Mouse (Mus musculus): ENCODE measurements at regions not wholly inside any gene's neighbourhood (a gene's known extent, or its start where the extent isn't known, plus 50 kb on each side); places are given as distances from the start of the nearest gene placed in this dataset.

- ATAC-seq (ENCODE audit: low FRiP score) (no peak), DNase-seq (ENCODE audit: low spot score) (no peak)
- Histone ChIP-seq H3K4me3 (ENCODE audit: low read depth, low read length) (no peak overlapping the region), H3K4me2 (replicated peaks; ENCODE audit: low read depth, low read length) (no peak overlapping the region), H3K4me1 (replicated peaks; ENCODE audit: control insufficient read depth, insufficient read depth, low read length) (no peaks in the 10 kb centered on the region), H3K9me3 (ENCODE audit: control insufficient read depth, low read length) (no peaks in the 10 kb centered on the region), H3K36me3 (ENCODE audit: control insufficient read depth, insufficient read depth, low read length) (no peaks in the 10 kb centered on the region), H3K9ac (ENCODE audit: low read depth, low read length) (no peak overlapping the region), H3K27ac (ENCODE audit: low read depth, low read length) (no peak overlapping the region), H3K27me3 (ENCODE audit: control insufficient read depth, insufficient read depth, low read length) (no peaks in the 10 kb centered on the region)
- 84% methylated on average over 12 of the region's 12 CpGs for WGBS
These were observed 109.2 kb upstream of the Cd180 start for GRCm38 (mm10) chr13:102583984-102584645.

DNA sequence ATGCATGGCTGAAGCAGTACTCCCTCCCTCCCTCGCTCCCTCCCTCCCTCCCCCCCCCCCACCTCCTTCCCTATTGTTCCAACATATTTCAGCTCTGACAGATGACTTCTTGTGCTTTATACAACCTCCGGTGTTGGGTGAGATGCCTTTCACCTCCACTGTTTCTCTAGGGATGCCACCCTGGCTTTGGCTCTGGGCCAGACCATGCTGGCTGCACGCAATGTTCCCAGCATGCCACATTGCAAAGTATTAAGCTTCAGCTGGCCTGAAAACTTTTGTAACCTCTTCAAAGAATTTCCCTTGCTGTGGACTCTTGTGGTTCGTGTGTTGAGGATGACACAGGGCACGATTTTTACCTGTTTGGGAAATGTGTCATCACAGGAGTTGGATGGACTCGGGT lies 107.1 kb upstream of the Cd180 start:
- Histone ChIP-seq H3K27ac (ENCODE audit: low read depth, low read length) (no peak overlapping the region), H3K9ac (ENCODE audit: low read depth, low read length) (no peak overlapping the region), H3K4me2 (replicated peaks; ENCODE audit: low read depth, low read length) (no peak overlapping the region), H3K27me3 (ENCODE audit: control insufficient read depth, insufficient read depth, low read length) (no peaks in the 10 kb centered on the region), H3K4me1 (replicated peaks; ENCODE audit: control insufficient read depth, insufficient read depth, low read length) (no peaks in the 10 kb centered on the region), H3K9me3 (ENCODE audit: control insufficient read depth, low read length) (no peaks in the 10 kb centered on the region), H3K36me3 (ENCODE audit: control insufficient read depth, insufficient read depth, low read length) (no peaks in the 10 kb centered on the region), H3K4me3 (ENCODE audit: low read depth, low read length) (no peak overlapping the region)
- DNase-seq (ENCODE audit: low spot score) (no peak), ATAC-seq (ENCODE audit: low FRiP score) (no peak)
- 69% methylated on average over 6 of the region's 6 CpGs for WGBS

DNA sequence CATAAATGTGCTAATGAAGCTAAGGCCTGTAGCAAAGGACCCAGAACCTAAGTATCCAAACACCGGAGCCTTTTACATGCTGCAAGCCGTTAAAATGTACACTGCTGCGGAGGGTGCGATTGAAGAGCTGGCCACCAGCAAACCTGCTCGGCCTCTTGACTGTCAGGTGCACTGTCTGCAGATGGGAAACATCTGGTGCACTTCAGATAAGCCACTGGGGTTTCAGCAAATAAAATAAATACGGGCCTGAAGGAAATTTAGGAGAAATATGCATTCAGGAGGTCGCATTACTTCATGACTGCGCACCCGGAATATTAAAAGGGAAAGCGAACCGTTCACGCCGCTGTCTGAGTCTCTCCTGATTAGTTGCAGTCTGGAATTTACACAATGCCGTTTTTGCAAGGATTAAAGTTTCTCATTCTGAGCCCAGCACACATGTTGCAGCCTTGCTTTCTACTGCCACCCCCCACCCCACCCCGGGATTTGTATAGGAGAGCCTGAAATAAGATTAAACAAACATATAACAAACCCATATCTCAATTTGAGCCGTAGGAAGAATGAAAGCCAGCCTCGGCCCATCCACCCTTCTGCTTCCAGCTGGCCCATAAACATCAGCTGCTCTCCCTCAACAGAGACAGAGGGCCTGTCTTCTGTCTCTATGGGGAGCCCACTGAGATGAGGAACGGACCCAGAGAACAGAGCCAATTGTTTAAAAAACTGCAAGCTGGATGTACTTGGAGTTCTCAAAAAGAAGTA lies 103.5 kb upstream of the Cd180 start:
- Histone ChIP-seq H3K4me1 (replicated peaks; ENCODE audit: control insufficient read depth, insufficient read depth, low read length) (no peaks in the 10 kb centered on the region), H3K4me3 (ENCODE audit: low read depth, low read length) (no peak overlapping the region), H3K9ac (ENCODE audit: low read depth, low read length) (no peak overlapping the region), H3K36me3 (ENCODE audit: control insufficient read depth, insufficient read depth, low read length) (no peaks in the 10 kb centered on the region), H3K9me3 (ENCODE audit: control insufficient read depth, low read length) (no peaks in the 10 kb centered on the region), H3K27me3 (ENCODE audit: control insufficient read depth, insufficient read depth, low read length) (no peaks in the 10 kb centered on the region), H3K4me2 (replicated peaks; ENCODE audit: low read depth, low read length) (peak overlapping the region; percentile 11; the same call in 1 of the 2 replicates), H3K27ac (ENCODE audit: low read depth, low read length) (no peak overlapping the region)
- DNase-seq (ENCODE audit: low spot score) (peak; percentile 17), ATAC-seq (ENCODE audit: low FRiP score) (peak; percentile 61; the same call in 1 of the 2 replicates)
- WGBS, result 61% methylated on average over 18 of the region's 18 CpGs

- Histone ChIP-seq H3K27ac (ENCODE audit: low read depth, low read length) (no peak overlapping the region), H3K4me2 (replicated peaks; ENCODE audit: low read depth, low read length) (no peak overlapping the region), H3K4me1 (replicated peaks; ENCODE audit: control insufficient read depth, insufficient read depth, low read length) (no peaks in the 10 kb centered on the region), H3K27me3 (ENCODE audit: control insufficient read depth, insufficient read depth, low read length) (no peaks in the 10 kb centered on the region), H3K9me3 (ENCODE audit: control insufficient read depth, low read length) (no peaks in the 10 kb centered on the region), H3K9ac (ENCODE audit: low read depth, low read length) (no peak overlapping the region), H3K4me3 (ENCODE audit: low read depth, low read length) (no peak overlapping the region), H3K36me3 (ENCODE audit: control insufficient read depth, insufficient read depth, low read length) (no peaks in the 10 kb centered on the region)
- ATAC-seq (ENCODE audit: low FRiP score) (no peak), DNase-seq (ENCODE audit: low spot score) (no peak)
- WGBS, result 81% methylated on average over 4 of the region's 4 CpGs
These were observed 101.4 kb upstream of the Cd180 start for GRCm38 (mm10) chr13:102591803-102592537.

DNA sequence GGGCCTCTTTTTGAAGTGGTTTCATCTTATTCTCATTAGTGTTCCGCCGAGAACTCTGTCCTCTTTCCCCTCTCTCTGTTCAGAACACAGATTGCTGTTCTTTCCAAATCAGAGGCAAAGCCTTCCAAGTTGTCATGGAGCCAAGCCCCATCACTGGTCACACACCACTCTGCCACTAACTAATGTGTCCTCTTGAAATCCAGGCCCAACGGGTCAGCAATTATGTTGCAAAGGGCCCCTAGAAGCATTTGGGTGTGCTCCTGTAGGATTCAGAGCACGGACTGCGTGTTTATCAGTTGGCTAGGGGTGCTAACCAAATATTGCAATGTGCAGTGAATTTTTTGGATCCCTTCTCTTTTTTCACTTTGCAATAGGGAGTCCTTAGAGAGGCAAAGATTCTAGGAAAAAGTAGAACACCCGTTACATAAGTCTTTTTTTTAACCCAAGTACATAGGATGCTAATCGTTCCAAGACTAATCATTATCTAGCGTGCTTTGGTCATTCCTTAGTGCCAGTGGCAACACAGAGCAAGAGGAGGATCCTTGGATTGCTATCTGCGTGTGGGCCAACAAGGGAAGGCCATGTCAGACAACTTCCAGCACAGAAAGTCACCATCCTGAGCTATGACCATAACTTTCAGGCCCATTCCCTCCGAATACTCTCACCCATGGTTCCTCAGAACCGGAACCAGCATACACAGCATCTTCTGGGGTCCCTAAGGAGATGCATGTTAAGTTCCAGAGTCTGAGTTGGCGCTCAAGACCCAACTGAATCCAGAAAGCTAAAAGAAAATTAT lies 99.8 kb upstream of the Cd180 start:
- WGBS, result 95% methylated on average over 12 of the region's 12 CpGs
- Histone ChIP-seq H3K9ac (ENCODE audit: low read depth, low read length) (no peak overlapping the region), H3K27me3 (ENCODE audit: control insufficient read depth, insufficient read depth, low read length) (no peaks in the 10 kb centered on the region), H3K4me1 (replicated peaks; ENCODE audit: control insufficient read depth, insufficient read depth, low read length) (no peaks in the 10 kb centered on the region), H3K4me2 (replicated peaks; ENCODE audit: low read depth, low read length) (no peak overlapping the region), H3K4me3 (ENCODE audit: low read depth, low read length) (no peak overlapping the region), H3K36me3 (ENCODE audit: control insufficient read depth, insufficient read depth, low read length) (no peaks in the 10 kb centered on the region), H3K27ac (ENCODE audit: low read depth, low read length) (no peak overlapping the region), H3K9me3 (ENCODE audit: control insufficient read depth, low read length) (no peaks in the 10 kb centered on the region)
- no peak for DNase-seq (ENCODE audit: low spot score)
- ATAC-seq (ENCODE audit: low FRiP score), result no peak

DNA sequence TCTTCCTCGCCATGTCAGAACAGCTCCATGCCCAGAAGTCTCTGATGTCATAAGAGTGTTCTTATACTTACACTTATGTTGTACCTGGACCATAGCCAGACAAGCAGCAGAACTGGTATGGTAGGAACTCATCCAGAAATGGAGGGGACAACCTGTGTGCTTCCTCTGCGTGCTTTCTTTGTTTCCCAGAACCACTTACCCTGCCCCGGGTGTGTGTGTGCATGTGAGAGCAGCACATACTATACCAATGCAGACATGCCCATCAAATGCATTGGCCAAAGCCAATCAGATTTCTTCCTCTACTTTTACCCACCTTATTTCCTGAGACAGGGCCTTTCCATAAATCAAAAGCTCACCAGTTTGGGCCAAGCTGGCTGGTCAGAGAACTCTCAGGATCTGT lies 99.2 kb upstream of the Cd180 start:
- no peaks in the 10 kb centered on the region for H3K27me3 ChIP-seq (ENCODE audit: control insufficient read depth, insufficient read depth, low read length)

GRCm38 (mm10) chr13:102595602-102596001 lies 97.8 kb upstream of the Cd180 start:
- H3K4me2 ChIP-seq (replicated peaks; ENCODE audit: low read depth, low read length), result no peak overlapping the region
- WGBS, result 92% methylated on average over 5 of the region's 5 CpGs
- no peaks in the 10 kb centered on the region for H3K27me3 ChIP-seq (ENCODE audit: control insufficient read depth, insufficient read depth, low read length)
- H3K36me3 ChIP-seq (ENCODE audit: control insufficient read depth, insufficient read depth, low read length), result no peaks in the 10 kb centered on the region
- DNase-seq (ENCODE audit: low spot score), result no peak
- H3K4me1 ChIP-seq (replicated peaks; ENCODE audit: control insufficient read depth, insufficient read depth, low read length), result no peaks in the 10 kb centered on the region
- no peaks in the 10 kb centered on the region for H3K9me3 ChIP-seq (ENCODE audit: control insufficient read depth, low read length)
- H3K9ac ChIP-seq (ENCODE audit: low read depth, low read length), result no peak overlapping the region
- H3K27ac ChIP-seq (ENCODE audit: low read depth, low read length), result no peak overlapping the region
- H3K4me3 ChIP-seq (ENCODE audit: low read depth, low read length), result no peak overlapping the region
- no peak for ATAC-seq (ENCODE audit: low FRiP score)

More for the DNA sequence above, 99.2 kb upstream of the Cd180 start:
- no peak overlapping the region for H3K9ac ChIP-seq (ENCODE audit: low read depth, low read length)
- DNase-seq (ENCODE audit: low spot score), result no peak
- no peak overlapping the region for H3K27ac ChIP-seq (ENCODE audit: low read depth, low read length)
- no peak for ATAC-seq (ENCODE audit: low FRiP score)
- 92% methylated on average over 3 of the region's 3 CpGs for WGBS
- H3K4me2 ChIP-seq (replicated peaks; ENCODE audit: low read depth, low read length), result no peak overlapping the region
- H3K4me3 ChIP-seq (ENCODE audit: low read depth, low read length), result no peak overlapping the region
- no peaks in the 10 kb centered on the region for H3K36me3 ChIP-seq (ENCODE audit: control insufficient read depth, insufficient read depth, low read length)
- H3K4me1 ChIP-seq (replicated peaks; ENCODE audit: control insufficient read depth, insufficient read depth, low read length), result no peaks in the 10 kb centered on the region
- no peaks in the 10 kb centered on the region for H3K9me3 ChIP-seq (ENCODE audit: control insufficient read depth, low read length)

- H3K9me3 ChIP-seq (ENCODE audit: control insufficient read depth, low read length), result no peaks in the 10 kb centered on the region
- H3K4me2 ChIP-seq (replicated peaks; ENCODE audit: low read depth, low read length), result no peak overlapping the region
- no peak for ATAC-seq (ENCODE audit: low FRiP score)
- no peaks in the 10 kb centered on the region for H3K36me3 ChIP-seq (ENCODE audit: control insufficient read depth, insufficient read depth, low read length)
- no peaks in the 10 kb centered on the region for H3K4me1 ChIP-seq (replicated peaks; ENCODE audit: control insufficient read depth, insufficient read depth, low read length)
- WGBS, result 91% methylated on average over 2 of the region's 2 CpGs
- H3K27me3 ChIP-seq (ENCODE audit: control insufficient read depth, insufficient read depth, low read length), result no peaks in the 10 kb centered on the region
- no peak overlapping the region for H3K4me3 ChIP-seq (ENCODE audit: low read depth, low read length)
- H3K27ac ChIP-seq (ENCODE audit: low read depth, low read length), result no peak overlapping the region
- no peak for DNase-seq (ENCODE audit: low spot score)
- H3K9ac ChIP-seq (ENCODE audit: low read depth, low read length), result no peak overlapping the region
These were observed 97.3 kb upstream of the Cd180 start for GRCm38 (mm10) chr13:102596101-102596500.

All from hindbrain, embryonic 11.5 days (tissue).